Mouse (Mus musculus) CH12F3 (cell line): ENCODE data around the gene Mip.
"Not testable (repeated sequence)": the region's sequence is repeated elsewhere in the genome, so short reads cannot be mapped to it uniquely, and the experiment has no call there.

ENCODE experiments used
- in situ Hi-C: fragments of 300-500 bp; cut with MboI; formaldehyde crosslinking; loops from 2 replicates; pipeline ENCODE4 v1.14.3; 2020; ENCODE audit warnings: low sequenced_read_pairs

The Mip gene

DNA sequence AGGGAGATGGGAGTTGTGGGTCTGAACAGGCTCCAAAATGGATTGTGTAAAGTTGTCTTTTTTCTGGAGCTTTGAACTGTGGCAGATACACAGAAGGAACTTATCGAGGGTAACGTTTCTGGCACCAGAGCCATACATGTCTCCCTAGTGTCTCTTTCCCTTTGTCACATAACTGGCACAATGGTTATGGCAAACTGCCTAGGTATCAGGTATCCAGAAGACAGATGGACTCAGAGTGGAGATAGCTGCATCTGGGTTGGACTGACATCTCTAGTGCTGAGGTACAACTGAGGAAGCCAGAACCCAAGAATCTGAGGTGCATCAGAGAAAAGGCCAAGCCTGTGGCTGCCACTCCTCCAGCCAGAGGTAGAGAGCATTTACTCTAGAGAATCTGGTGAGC, 15.5 kb upstream of the Mip start:
- in situ Hi-C loops = no loop called here

GRCm38 (mm10) chr10:128210954-128211353, 14.7 kb upstream of the Mip start:
- in situ Hi-C loops = no loop called here

DNA sequence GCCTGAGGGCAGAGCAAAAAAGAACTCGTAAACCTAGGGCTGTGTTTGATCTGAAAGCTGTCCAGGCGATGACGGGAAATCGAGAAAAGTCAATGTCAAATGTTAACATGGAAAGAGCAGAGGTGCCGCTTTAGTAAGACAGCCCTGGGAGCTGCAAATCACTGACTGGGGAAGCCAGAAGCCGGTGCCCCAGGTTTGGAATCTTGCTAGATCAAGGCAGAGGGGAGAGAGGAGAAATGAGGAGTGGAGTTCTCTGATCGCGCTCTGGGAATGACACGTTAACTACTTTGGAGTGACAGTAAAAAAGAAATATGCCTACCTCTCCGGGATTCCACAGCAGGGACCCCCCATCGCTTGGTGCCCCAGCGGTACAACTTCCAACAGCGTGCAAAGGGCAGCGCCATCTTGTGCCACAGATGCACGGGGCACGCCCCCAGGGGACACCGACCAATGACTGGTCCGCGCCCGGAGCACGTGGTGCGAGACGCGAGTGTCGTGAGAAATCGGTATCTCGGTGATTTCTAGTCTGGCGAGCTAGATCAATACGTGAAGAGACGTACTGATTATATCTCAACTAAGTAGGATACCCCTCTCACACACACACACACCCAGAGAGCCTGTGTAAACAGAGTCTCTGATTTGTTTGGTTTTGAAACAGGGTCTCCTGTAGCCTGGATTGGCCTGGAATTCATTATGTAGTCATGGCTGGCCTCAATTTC, 14.1 kb upstream of the Mip start, which contains the start of gene Spryd4:
Gene Spryd4 (minus strand): TSS at position 418 of the 719 bp plus-strand sequence.
- in situ Hi-C loops = no loop called here

- in situ Hi-C loops = no loop called here
Measured at GRCm38 (mm10) chr10:128212148-128212547, 13.5 kb upstream of the Mip start.

DNA sequence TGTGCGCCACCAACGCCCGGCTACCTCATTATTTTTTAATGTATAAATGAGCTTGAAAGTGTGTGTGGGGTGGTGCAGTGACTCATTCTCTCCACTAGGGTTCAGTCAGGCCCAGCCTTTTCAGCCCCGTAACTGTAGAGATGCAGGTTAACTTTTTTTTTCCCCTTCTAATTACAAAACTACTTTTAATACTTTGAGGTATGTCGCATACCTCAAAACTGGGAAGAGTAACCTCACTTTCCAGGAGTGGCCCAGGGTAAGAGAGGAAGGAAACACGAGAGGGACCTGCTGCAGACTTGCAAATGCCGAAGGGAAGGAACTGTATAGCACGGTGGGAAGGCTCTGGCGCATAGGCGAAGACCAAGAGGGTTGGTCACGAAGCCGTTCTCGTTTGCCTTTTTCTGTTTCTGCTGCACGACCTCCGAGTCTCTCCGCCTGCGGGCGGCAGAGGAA, 12.7 kb upstream of the Mip start:
- in situ Hi-C loops = no loop called here

- in situ Hi-C loops = not testable (repeated sequence)
Measured at GRCm38 (mm10) chr10:128214112-128214511, 11.5 kb upstream of the Mip start.

GRCm38 (mm10) chr10:128214981-128215380, 10.7 kb upstream of the Mip start:
- in situ Hi-C loops = no loop called here

GRCm38 (mm10) chr10:128218387-128219117, 7.1 kb upstream of the Mip start:
- in situ Hi-C loops = no loop called here

DNA sequence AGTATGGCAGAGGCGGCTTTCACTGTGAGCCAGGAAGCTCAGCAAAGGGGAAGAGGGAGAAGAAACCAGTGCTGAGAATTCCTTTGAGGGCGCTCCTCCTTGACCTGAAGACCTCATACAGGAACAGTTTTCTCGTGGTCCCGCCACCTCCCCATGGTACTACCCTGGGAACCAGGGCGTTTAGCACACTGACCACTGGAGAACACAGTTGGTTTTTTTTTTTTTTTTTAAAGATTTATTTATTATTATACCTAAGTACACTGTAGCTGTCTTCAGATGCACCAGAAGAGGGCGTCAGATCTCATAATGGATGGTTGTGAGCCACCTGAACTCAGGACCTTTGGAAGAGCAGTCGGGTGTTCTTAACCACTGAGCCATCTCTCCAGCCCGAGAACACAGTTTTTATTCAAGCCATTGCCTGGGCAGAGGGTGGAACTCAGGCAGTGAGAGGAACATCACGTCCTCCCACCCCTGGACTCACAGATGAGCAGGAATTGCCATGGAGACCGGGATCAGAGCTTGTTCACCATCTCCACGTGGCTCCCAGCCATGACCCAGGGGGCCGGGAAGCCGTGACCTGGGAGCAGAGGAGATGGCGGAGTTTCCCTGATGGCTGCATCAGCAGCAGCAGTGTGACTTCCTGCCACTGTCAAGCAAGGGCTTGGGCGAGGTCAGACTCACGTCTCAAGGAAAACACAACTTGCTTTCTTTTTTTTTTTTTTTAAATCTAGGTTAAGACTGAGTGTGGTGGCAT, 3.9 kb upstream of the Mip start:
- in situ Hi-C loops = no loop called here

DNA sequence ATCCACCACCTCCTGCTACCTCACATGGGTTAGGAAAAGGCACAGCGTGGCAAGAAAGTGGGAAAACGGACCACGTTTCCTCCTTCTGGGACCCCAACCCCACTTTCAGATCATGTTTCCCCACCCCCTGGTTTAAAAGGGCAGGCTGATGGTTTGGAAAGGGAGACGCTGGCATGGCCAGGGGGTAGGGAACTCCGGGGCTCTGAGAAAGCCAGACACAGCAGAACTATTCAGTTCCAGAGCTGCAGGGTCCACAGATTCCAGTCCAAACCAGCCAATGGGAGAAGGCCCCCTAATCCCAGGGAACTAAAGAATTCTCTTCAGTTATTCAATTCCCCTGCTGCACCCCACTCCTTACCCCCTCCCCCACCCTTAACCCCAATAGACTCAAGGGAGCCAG, 574 bp upstream of the Mip start:
- in situ Hi-C loops = no loop called here

DNA sequence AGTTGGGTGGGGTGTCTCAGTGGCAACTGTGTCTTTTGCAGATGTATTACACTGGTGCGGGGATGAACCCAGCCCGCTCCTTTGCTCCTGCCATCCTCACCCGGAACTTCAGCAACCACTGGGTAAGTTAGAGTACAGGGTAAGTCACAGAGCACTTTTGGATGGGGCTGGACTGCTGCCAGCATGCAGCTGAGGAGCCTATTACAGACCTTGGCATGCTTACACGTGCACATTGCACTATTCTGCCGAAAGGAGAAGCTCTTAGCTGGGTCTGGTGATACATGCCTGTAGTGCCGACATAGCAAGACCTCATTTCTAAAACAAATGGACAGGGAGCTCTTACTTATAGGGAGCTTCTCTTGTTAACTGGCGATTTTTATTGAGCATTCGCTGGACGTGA, 2.0 kb downstream of the Mip start:
- in situ Hi-C loops = no loop called here

- in situ Hi-C loops = no loop called here
Measured at GRCm38 (mm10) chr10:128228009-128228408, 2.4 kb downstream of the Mip start.

- in situ Hi-C loops = no loop called here
Measured at GRCm38 (mm10) chr10:128230582-128230981, 4.9 kb downstream of the Mip start.

GRCm38 (mm10) chr10:128231146-128231545, 5.5 kb downstream of the Mip start:
- in situ Hi-C loops = no loop called here

DNA sequence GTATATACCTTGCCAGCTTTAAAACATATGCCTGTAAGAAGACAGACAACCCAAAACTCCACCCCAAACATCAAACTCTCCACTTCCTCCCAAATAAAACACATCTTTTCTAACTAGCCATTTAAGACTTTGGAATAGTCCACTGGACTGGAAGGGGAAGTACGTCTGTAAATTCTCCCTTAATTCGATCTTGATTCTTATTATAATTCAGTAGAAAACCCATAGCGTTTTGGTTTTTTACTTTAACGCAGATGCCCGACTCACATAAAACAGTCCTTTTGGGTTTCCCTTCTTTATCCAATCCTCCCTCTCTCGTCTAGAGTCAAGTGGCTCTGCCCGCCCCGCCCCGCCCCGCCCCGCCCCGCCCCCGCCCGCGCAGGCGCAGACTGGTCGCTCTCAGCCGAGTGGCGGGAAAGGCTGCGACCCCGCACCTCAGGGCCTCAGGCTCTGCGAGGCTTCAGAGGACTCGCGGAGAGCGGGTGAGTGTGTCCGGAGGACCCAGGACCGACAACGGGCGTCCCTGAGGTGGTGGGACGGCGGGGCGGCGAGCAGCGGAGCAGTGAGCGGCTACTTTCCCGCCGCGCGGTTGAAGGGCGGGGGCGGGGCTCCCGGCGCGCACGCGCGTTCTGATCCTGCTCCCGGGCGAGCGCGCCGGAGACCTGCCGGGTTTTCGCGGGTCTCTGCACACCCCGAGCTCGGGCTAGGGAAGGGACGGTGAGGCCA, 6.2 kb downstream of the Mip start, which contains the start of gene Timeless:
Gene Timeless (plus strand): TSS at position 369 of the 723 bp plus-strand sequence.
- in situ Hi-C loops = no loop called here

- in situ Hi-C loops = no loop called here
Measured at GRCm38 (mm10) chr10:128232420-128232985, 6.9 kb downstream of the Mip start.

- in situ Hi-C loops = no loop called here
Measured at GRCm38 (mm10) chr10:128236321-128236720, 10.7 kb downstream of the Mip start.

DNA sequence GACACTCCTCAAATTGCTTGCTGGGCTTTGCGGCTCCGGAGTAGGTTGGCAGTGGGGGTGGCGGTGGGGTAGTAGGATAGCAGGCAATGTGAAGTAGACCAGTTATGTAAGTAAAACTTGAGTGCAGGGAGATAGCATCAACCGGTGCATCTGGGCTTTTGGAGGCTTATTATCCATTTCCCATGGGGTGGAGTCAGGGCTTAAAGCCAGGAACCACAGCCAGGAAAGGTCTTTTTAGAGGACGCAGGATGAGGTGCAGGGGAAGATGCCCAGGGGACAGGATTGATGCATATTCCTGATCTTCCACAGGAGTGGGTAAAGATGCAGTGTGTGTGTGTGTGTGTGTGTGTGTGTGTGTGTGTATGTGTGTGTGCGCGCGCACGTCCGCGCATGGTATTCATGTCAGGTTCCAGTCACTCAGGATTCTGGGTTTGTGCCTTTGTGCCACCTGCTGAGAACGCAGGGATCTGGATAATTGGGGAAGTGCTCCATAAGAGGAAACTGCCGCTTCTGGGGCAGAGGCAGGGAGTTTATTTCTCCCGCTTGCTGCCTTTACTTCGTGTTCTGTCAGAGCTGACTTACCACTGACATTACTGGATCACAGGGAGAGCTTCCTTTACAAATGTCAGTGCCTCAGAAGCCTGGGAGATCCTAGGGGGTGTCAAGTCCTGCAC, 12.3 kb downstream of the Mip start:
- in situ Hi-C loops = no loop called here

GRCm38 (mm10) chr10:128239140-128239539, 13.5 kb downstream of the Mip start:
- in situ Hi-C loops = no loop called here

DNA sequence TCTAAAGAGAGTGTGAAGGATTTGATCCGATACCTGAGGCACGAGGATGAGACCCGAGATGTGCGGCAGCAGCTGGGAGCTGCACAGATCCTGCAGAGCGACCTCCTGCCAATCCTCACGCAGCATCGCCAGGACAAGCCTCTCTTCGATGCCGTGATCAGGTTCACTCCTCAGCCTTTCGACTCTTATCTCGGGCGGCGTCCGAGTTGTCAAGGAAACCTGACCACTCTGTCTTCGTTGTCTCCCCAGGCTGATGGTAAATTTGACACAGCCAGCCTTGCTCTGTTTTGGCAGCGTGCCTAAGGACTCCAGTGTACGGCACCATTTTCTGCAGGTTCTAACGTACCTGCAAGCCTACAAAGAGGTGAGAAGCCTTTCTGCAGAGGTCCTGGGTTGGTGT, 14.5 kb downstream of the Mip start:
- in situ Hi-C loops = no loop called here
